Mouse (Mus musculus): ENCODE results near the gene Sdhb. TPM values are rescaled to one million over a fixed set of nuclear protein-coding genes. Genes with fewer than 3 reads are reported as not detected.
A peak's percentile ranks its signal among the peaks of the same experiment; 100 is the strongest.

The Sdhb gene
- total RNA-seq (2015; ENCODE audit: low replicate concordance) (46.7 and 50.4 TPM in 2 replicates), total RNA-seq (2017; ENCODE audit: low replicate concordance) (20.5 and 34.4 TPM in 2 replicates)

- ATAC-seq (replicated peaks; ENCODE audit: low FRiP score, poor library complexity, severe bottlenecking): peak; percentile 91
Observed at GRCm38 (mm10) chr4:140960781-140961466, at the start of gene Sdhb. TSS of gene Sdhb (plus strand) at chr4:140961203.

- ATAC-seq (replicated peaks; ENCODE audit: low FRiP score, poor library complexity, severe bottlenecking): no peak
Observed at GRCm38 (mm10) chr4:140911416-140911815, 49.6 kb upstream of the Sdhb start.

DNA sequence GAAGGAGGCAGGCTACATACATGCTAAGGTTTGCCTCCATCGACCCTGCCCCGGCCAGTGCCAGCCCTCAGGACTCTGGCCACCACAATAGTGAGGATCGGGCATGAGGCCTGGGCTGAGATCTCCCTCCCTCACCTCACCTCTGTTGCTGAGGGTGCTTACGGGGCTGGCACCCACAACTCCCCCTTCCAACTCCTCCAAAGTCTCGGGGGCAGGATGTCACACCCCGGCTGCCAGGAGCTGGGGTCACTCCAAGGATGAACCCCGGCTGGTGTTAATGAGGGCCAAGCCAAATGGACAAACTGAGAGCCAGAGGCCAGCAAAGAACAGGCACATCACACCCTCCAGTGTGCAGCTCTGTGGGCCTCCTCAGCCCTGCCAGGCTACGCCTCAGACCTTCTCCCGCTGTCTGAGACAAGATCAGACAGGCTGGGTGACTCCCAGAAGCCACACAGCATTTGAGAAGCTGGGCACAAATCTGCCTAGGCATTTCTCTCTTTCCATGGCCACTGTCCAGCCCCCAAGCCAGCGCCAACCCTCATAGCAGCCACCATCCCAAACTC, 48.7 kb upstream of the Sdhb start:
- no peak for ATAC-seq (replicated peaks; ENCODE audit: low FRiP score, poor library complexity, severe bottlenecking)

GRCm38 (mm10) chr4:140913565-140913964, 47.4 kb upstream of the Sdhb start:
- ATAC-seq (replicated peaks; ENCODE audit: low FRiP score, poor library complexity, severe bottlenecking): no peak

DNA sequence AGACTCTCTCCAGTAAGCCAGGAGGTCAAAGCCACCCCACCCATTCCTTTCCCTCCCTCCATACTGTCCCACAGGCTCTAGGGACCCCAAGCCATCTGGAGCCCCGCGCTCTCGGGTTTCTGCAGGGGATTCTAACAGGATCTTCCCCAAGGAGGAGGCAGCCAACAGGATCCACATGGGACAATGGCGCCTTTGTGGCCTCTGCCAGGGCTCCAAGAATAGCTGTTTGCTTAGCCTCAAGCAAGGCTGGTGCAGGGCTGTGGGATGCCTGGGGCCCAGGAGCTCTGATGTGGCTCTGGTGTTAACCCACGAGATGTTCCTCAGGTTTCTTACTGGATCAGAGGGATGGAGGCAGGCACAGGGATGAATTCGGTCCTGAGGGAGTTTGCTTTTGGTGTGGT, 46.3 kb upstream of the Sdhb start:
- ATAC-seq (replicated peaks; ENCODE audit: low FRiP score, poor library complexity, severe bottlenecking): no peak

DNA sequence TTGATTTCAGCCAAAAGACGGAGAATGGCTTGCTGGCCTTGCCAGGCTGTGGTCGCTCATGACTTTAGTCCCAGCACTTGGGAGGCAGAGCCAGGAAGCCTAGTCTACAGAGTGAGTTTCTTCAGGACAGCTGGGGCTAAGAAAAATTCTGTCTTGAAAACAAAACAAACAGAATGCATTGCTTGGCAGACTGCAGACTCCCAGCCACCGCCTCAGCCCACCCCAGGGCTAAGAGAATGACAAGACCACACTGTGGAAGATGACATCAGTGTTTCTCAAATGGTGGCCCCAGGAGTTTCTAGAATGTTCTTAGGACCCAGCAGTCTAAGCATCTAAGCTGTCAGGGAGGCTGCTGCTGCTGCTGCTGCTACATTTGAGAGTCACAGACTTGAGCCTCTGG, 45.8 kb upstream of the Sdhb start:
- ATAC-seq (replicated peaks; ENCODE audit: low FRiP score, poor library complexity, severe bottlenecking): no peak

DNA sequence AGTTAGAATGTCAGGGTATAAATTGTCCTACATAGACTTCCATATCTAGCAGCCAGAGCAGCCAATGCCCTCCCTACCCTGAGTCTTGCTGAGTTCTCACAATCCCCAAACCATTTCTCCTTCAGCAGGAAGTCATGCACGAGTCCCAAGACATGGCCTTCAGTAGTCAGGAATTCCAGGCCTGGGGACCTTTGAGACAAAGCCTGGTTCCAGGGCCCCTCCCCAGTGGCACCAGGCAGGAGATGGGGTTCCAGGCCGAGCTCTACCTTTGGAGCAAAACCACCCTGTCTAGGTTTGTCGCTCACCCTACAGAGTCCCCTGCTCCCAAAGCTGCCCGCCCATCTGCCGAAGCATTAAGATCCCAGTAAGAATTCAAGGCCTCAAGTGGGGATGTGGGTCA, 44.7 kb upstream of the Sdhb start:
- no peak for ATAC-seq (replicated peaks; ENCODE audit: low FRiP score, poor library complexity, severe bottlenecking)

- no peak for ATAC-seq (replicated peaks; ENCODE audit: low FRiP score, poor library complexity, severe bottlenecking)
Observed at GRCm38 (mm10) chr4:140917451-140917850, 43.6 kb upstream of the Sdhb start.

- no peak for ATAC-seq (replicated peaks; ENCODE audit: low FRiP score, poor library complexity, severe bottlenecking)
Observed at GRCm38 (mm10) chr4:140919974-140920836, 40.8 kb upstream of the Sdhb start.

- no peak for ATAC-seq (replicated peaks; ENCODE audit: low FRiP score, poor library complexity, severe bottlenecking)
Observed at GRCm38 (mm10) chr4:140922508-140922907, 38.5 kb upstream of the Sdhb start.

DNA sequence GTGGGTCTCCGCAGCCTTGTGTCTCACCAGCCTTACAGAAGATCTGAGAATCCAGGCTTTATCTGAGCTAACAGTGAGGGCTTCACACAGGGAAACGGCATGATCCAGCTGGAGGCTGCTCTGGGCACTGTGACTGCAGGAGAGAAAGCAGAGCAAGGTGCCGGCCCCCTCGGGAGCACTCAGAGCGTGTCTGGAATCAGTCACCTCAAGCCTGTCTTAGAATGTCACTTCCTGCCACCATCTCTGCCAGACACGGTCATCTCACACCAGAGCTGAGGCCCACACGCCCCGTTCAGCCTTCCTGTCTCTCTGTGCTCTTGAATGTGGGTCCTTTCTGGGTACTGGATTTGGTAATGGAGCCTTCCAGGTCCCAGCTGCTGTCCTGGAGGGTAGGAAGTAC, 35.4 kb upstream of the Sdhb start:
- ATAC-seq (replicated peaks; ENCODE audit: low FRiP score, poor library complexity, severe bottlenecking): no peak

DNA sequence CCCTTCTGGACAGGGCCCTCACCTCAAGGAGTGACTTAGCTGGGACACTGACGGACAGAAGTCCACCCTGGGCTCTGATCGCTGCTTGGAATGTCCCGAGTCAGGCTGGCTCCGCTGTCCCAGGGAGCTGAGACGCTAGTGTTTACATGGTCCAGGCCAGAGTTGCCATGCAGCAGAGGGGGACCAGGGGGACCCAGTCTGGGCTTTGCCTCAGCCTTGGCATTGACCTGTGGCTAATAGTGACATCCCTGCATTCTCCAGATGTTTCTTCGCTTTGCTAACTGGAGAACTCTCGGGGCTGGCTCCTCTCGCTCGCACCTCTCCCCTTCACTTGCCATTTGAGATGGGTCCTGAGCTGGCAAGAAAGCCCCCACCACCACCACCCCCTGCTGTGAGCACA, 32.7 kb upstream of the Sdhb start:
- ATAC-seq (replicated peaks; ENCODE audit: low FRiP score, poor library complexity, severe bottlenecking): no peak

DNA sequence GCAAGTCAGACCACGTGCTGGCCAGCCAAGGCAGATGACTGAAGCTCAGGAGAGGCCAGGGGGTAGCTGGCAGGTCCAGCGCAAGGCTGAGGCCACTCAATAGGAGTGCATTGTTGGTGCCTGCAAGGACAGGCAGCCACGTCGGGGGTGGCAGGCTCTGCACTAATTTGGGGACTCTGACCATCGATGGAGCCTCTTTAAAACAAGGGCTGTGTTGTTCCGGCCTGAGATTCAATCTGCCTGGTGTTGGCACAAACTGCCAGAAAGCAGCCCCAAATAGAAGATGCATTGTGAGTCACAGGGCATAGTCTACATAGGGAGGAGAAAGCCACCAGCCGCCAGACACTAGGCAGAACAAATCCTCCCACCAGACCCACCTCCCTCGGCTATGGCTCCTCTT, 31.3 kb upstream of the Sdhb start:
- no peak for ATAC-seq (replicated peaks; ENCODE audit: low FRiP score, poor library complexity, severe bottlenecking)

- ATAC-seq (replicated peaks; ENCODE audit: low FRiP score, poor library complexity, severe bottlenecking): no peak
Observed at GRCm38 (mm10) chr4:140930900-140931470, 30.0 kb upstream of the Sdhb start.

DNA sequence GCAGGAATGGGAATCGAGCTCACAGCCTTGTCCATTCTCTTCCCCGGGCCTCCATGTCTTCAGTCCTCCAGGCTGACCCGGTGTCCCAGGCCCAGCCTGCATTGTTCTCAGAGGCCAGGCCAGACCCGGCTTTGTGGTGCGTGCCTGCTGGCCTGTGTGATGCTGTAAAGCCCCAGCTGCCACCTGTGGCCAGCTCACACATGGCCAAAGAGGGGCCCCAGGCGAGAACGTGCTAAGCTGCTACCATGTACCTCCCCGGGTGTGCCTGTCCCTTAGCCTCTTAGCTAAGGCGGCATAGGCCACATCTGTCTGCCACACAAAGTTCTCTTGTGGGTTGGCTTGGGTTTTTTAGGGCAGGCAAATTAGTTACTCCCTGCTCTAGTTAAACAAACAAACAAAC, 25.4 kb upstream of the Sdhb start:
- no peak for ATAC-seq (replicated peaks; ENCODE audit: low FRiP score, poor library complexity, severe bottlenecking)

GRCm38 (mm10) chr4:140944356-140944755, 16.6 kb upstream of the Sdhb start:
- ATAC-seq (replicated peaks; ENCODE audit: low FRiP score, poor library complexity, severe bottlenecking): no peak

GRCm38 (mm10) chr4:140944961-140945442, 16.0 kb upstream of the Sdhb start:
- ATAC-seq (replicated peaks; ENCODE audit: low FRiP score, poor library complexity, severe bottlenecking): no peak

DNA sequence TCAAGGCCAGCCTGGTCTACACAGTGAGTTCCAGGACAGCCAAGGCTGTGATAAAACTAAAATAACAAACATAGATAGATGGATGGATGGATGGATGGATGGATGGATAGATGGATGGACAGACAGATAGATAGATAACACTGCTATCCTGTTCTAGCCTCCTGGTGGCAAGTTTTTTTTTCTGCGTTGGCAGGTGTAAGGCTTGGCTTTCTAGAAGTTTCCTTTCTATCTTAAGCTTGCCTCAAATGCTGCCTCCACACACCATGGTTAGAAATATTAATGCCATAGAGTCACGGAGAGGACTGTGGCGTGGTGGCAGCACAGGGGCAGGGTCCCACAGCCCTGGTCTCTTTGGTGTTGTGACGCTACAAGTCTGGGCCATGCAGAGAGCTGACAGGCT, 15.4 kb upstream of the Sdhb start:
- ATAC-seq (replicated peaks; ENCODE audit: low FRiP score, poor library complexity, severe bottlenecking): no peak

DNA sequence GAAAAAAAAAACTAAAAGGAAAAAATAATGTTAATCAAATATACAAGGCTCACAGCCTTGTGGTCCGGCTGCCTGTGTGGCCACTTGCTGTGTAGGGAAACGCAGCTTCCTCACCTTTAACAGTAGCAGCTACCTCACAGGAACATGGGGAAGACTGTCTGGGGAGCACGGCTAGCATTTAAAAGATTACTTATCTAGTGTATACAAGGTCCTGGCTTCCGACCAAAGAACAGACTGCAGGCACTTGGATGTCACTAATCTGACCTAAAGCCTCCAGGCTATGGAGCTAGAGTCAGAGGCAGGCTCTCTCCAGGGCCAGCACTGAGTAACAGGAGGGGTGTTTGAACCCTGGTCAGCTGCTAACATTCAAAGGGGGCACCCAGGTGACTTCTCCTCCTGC, 15.0 kb upstream of the Sdhb start:
- no peak for ATAC-seq (replicated peaks; ENCODE audit: low FRiP score, poor library complexity, severe bottlenecking)

DNA sequence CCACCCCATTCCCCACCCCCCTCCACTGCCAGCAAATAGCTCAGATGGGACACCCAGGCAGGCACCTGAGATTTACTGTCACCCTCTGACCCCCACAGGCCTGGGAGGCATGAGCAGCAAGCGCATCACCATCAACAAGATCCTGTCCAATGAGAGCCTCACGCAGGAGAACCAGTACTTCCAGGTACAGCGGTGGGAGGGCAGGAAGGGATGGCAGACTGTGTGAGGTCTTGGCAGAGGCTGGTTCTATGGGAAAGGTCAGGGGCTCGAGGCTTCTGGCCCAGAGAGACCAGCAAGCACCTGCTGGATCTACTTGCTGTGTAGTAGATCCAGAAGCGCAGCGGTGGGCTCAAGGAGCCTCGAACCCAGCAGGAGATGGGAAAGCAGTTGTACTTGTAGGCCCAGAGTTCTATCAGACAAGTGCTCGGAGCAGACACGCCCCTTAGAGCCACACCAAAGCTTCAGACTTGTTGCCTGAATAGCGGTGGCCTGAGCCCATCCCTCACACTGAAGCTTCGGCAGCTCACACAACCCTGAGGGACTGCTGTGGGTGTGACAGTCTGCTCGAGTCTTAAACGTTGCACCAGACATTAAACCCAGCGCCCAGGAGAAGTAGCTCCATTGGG, 14.3 kb upstream of the Sdhb start:
- ATAC-seq (replicated peaks; ENCODE audit: low FRiP score, poor library complexity, severe bottlenecking): no peak

All from erythroblast, adult 5-6 weeks (primary cell).